ENCODE assay signal across 8 mouse cellular contexts in the genomic region with DNA sequence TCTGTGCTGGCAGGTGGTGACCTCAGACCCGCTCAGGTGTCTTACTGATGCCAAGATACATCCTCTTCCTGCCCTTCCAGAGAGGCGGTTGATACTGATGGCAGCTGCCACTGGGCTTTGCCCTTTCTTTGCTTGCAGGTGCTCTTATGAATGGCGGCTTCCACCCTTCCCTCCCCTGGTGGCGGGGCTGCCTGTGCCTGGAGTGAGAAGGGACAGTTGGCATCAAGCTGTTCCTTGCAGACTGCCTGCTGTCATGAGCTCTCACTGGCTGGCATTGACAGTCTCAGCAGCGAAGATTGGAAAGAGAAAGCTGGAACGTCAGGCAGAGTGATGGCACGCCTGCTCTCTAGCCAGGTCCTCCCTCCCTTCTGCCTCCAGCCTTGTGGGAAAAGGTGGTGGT.
A peak's percentile ranks its signal among the peaks of the same experiment; 100 is the strongest.
DNase-seq lines count a peak whose midpoint lies in the region; ATAC-seq lines count a peak whose summit lies in the region.
"Had no signal": no experiment of that assay in that cellular context is flagged by ENCODE, and none has a peak within 500 bp of the region (broad histone marks: within the 10 kb centered on the region; RNA-seq: fewer than 3 reads in every experiment).

No protein-coding gene starts in this region.

- WGBS in forebrain, embryonic 15.5 days, result 27% methylated on average over 7 of the region's 7 CpGs

- peak; percentile 78 for ATAC-seq in forebrain, embryonic 15.5 days (replicated peaks)
- no peak for ATAC-seq in activated CD4-positive, CD25-positive, alpha-beta regulatory T cell, adult 4 months

- DNase-seq in right cerebral cortex, adult 18-20 months, result peak; percentile 82
- DNase-seq in right cerebral cortex, postnatal 25 days, result no peak
- DNase-seq in left cerebral cortex, postnatal 25 days (ENCODE audit: low spot score in 2 of 2), result peak; percentile 75 to 87
- peak; percentile 51 to 68 for DNase-seq in thymus, postnatal 36 days
- no peak for DNase-seq in yolk sac, embryonic 10.5 days (ENCODE audit: low spot score)
- DNase-seq: liver, embryonic 13.5 days had no signal

- H3K9me3 ChIP-seq in forebrain, embryonic 15.5 days, result no peaks in the 10 kb centered on the region
- H3K9me3 ChIP-seq: liver, embryonic 13.5 days had no signal

- H3K27ac ChIP-seq in forebrain, embryonic 15.5 days (replicated peaks), result peak overlapping the region; percentile 99
- H3K27ac ChIP-seq: liver, embryonic 13.5 days had no signal

- peaks cover 64% of the 10 kb centered on the region for H3K4me1 ChIP-seq in forebrain, embryonic 15.5 days

- intact Hi-C loops in left cerebral cortex, postnatal 25 days (cut with DNase I), result no loop called here

- peak overlapping the region; percentile 10; the same call in 1 of the 2 replicates for H3K4me3 ChIP-seq in forebrain, embryonic 15.5 days
- H3K4me3 ChIP-seq: liver, embryonic 13.5 days had no signal

- peak overlapping the region; percentile 43 for H3K4me2 ChIP-seq in forebrain, embryonic 15.5 days (replicated peaks)
- H3K4me2 ChIP-seq: liver, embryonic 13.5 days had no signal

- H3K36me3 ChIP-seq in forebrain, embryonic 15.5 days, result no peaks in the 10 kb centered on the region
- H3K36me3 ChIP-seq: liver, embryonic 13.5 days had no signal

- H3K27me3 ChIP-seq in forebrain, embryonic 15.5 days, result no peaks in the 10 kb centered on the region
- H3K27me3 ChIP-seq: liver, embryonic 13.5 days had no signal

- H3K9ac ChIP-seq in forebrain, embryonic 15.5 days (replicated peaks), result peak overlapping the region; percentile 31; the same call in 1 of the 2 replicates
- H3K9ac ChIP-seq: liver, embryonic 13.5 days had no signal

Comparison
In these comparisons a context has a peak if more than half of its experiments do, and no peak if none do; other contexts are left out.
1. DNase-seq: peak in right cerebral cortex, adult 18-20 months (single experiment), left cerebral cortex, postnatal 25 days (2 of 2) and thymus, postnatal 36 days (2 of 2); none in right cerebral cortex, postnatal 25 days (single experiment) and yolk sac, embryonic 10.5 days (single experiment).